Mouse (Mus musculus) stomach, embryonic 16.5 days (tissue): ENCODE measurements around the gene Olfr424. TPM values are rescaled to one million over a fixed set of nuclear protein-coding genes. Genes with fewer than 3 reads are reported as not detected.

Source experiments
- ATAC-seq: fragments of 200-750 bp; cut with Nextera tagmentation; 2 replicates; pipeline ENCODE4 v1.8.0; 2017; ENCODE audit warnings: moderate number of reproducible peaks, moderate TSS enrichment; ENCODE audit not compliant: insufficient read depth, low FRiP score
- H3K27ac ChIP-seq: fragments of 300-500 bp; sonication (generic); 2 replicates; pipeline ENCODE4 v1.5.1; 2014; ENCODE audit warnings: low read length
- H3K27me3 ChIP-seq: fragments of 300-500 bp; sonication (generic); 2 replicates; pipeline ENCODE4 v1.6.1; 2014; ENCODE audit warnings: low read length, control low read depth, mixed read lengths; ENCODE audit not compliant: control insufficient read depth, insufficient read depth
- H3K36me3 ChIP-seq: fragments of 300-500 bp; sonication (generic); 2 replicates; pipeline ENCODE4 v1.6.1; 2014; ENCODE audit warnings: low read length; ENCODE audit not compliant: control insufficient read depth, insufficient read depth
- H3K4me1 ChIP-seq: fragments of 300-500 bp; sonication (generic); 2 replicates; pipeline ENCODE4 v1.6.1; 2014; ENCODE audit warnings: low read length, control low read depth, mixed read lengths; ENCODE audit not compliant: control insufficient read depth, insufficient read depth
- H3K4me2 ChIP-seq: fragments of 300-500 bp; sonication (generic); 2 replicates; pipeline ENCODE4 v1.6.1; 2014; ENCODE audit warnings: low read depth, low read length, mixed read lengths
- H3K4me3 ChIP-seq: fragments of 300-500 bp; sonication (generic); replicated peaks from 2 replicates; pipeline ENCODE4 v1.5.1; 2014; ENCODE audit warnings: mild to moderate bottlenecking, low read length
- H3K9ac ChIP-seq: fragments of 300-500 bp; sonication (generic); 2 replicates; pipeline ENCODE4 v1.6.1; 2014; ENCODE audit warnings: low read length
- H3K9me3 ChIP-seq: fragments of 300-500 bp; sonication (generic); replicated peaks from 2 replicates; pipeline ENCODE4 v1.6.1; 2016; ENCODE audit warnings: low read length, control low read depth; ENCODE audit not compliant: control insufficient read depth
- WGBS: fragments of 180-500 bp; shearing (Covaris S2); extraction: QIAGEN DNeasy Blood & Tissue Kit; methylation state at CpG from one replicate; pipeline ENCODE4 v1.1.7; 2014; 5-methylcytosine and 5-hydroxymethylcytosine counted together
- polyA plus RNA-seq: library from polyadenylated mRNA; unstranded; fragments of >200 nt; fragmentation: Nextera tagmentation; extraction: Ambion mirVana; gene quantifications from 2 replicates; pipeline ENCODE4 v1.2.1, GENCODE M21; 2015

Gene Olfr424
- not detected in 2 replicates for polyA plus RNA-seq

GRCm38 (mm10) chr1:174131217-174131616, at the start of gene Olfr424:
Olfr424 (plus strand) TSS chr1:174131517.
- no peaks in the 10 kb centered on the region for H3K36me3 ChIP-seq
- H3K4me3 ChIP-seq: no peak within 1 kb of the TSS
- no peak within 1 kb of the TSS for H3K27ac ChIP-seq
- H3K27me3 ChIP-seq: no peaks in the 10 kb centered on the region
- no peak within 1 kb of the TSS for H3K9ac ChIP-seq
- WGBS: 81% methylated on average over 3 of the region's 3 CpGs
- no peak for ATAC-seq
- no peaks in the 10 kb centered on the region for H3K9me3 ChIP-seq
- no peaks in the 10 kb centered on the region for H3K4me1 ChIP-seq
- no peak within 1 kb of the TSS for H3K4me2 ChIP-seq

- Histone ChIP-seq H3K9ac (no peak within 1 kb of the TSS), H3K27ac (no peak within 1 kb of the TSS), H3K36me3 (no peaks in the 10 kb centered on the region), H3K4me2 (no peak within 1 kb of the TSS), H3K4me3 (no peak within 1 kb of the TSS), H3K4me1 (no peaks in the 10 kb centered on the region), H3K9me3 (no peaks in the 10 kb centered on the region), H3K27me3 (no peaks in the 10 kb centered on the region)
- no peak for ATAC-seq
- 89% methylated on average over 2 of the region's 2 CpGs for WGBS
These were observed 47.3 kb upstream of the Olfr424 start, which contains the start of gene Olfr429 for GRCm38 (mm10) chr1:174084031-174084430. Olfr429 (plus strand) TSS chr1:174084331.

- Histone ChIP-seq H3K4me3 (no peak within 1 kb of the TSS), H3K4me1 (no peaks in the 10 kb centered on the region), H3K9me3 (no peaks in the 10 kb centered on the region), H3K27ac (no peak within 1 kb of the TSS), H3K36me3 (no peaks in the 10 kb centered on the region), H3K4me2 (no peak within 1 kb of the TSS), H3K9ac (no peak within 1 kb of the TSS), H3K27me3 (no peaks in the 10 kb centered on the region)
- no peak for ATAC-seq
- WGBS: 88% methylated on average over 1 of the region's 1 CpGs
These were observed 34.7 kb upstream of the Olfr424 start, which contains the start of gene Olfr427 for GRCm38 (mm10) chr1:174096591-174096990. Olfr427 (plus strand) TSS chr1:174096891.

GRCm38 (mm10) chr1:174103735-174104134, 27.6 kb upstream of the Olfr424 start:
- Histone ChIP-seq H3K4me2 (no peak overlapping the region), H3K27ac (no peak overlapping the region), H3K4me3 (no peak overlapping the region), H3K4me1 (no peaks in the 10 kb centered on the region), H3K36me3 (no peaks in the 10 kb centered on the region), H3K9me3 (no peaks in the 10 kb centered on the region), H3K9ac (no peak overlapping the region), H3K27me3 (no peaks in the 10 kb centered on the region)
- ATAC-seq: no peak
- 51% methylated on average over 2 of the region's 2 CpGs for WGBS

GRCm38 (mm10) chr1:174121062-174121461, 10.3 kb upstream of the Olfr424 start, which contains the start of gene Olfr231:
Olfr231 (minus strand) TSS chr1:174121162.
- Histone ChIP-seq H3K9me3 (no peaks in the 10 kb centered on the region), H3K4me1 (no peaks in the 10 kb centered on the region), H3K4me2 (no peak within 1 kb of the TSS), H3K27me3 (no peaks in the 10 kb centered on the region), H3K4me3 (no peak within 1 kb of the TSS), H3K36me3 (no peaks in the 10 kb centered on the region), H3K27ac (no peak within 1 kb of the TSS), H3K9ac (no peak within 1 kb of the TSS)
- no peak for ATAC-seq
- WGBS: 52% methylated on average over 2 of the region's 2 CpGs

GRCm38 (mm10) chr1:174131999-174132398, 682 bp downstream of the Olfr424 start:
- H3K4me2 ChIP-seq: no peak overlapping the region
- no peaks in the 10 kb centered on the region for H3K36me3 ChIP-seq
- no peak overlapping the region for H3K4me3 ChIP-seq
- H3K27me3 ChIP-seq: no peaks in the 10 kb centered on the region
- no peak overlapping the region for H3K9ac ChIP-seq
- WGBS: 78% methylated on average over 3 of the region's 3 CpGs
- H3K9me3 ChIP-seq: no peaks in the 10 kb centered on the region
- H3K27ac ChIP-seq: no peak overlapping the region
- H3K4me1 ChIP-seq: no peaks in the 10 kb centered on the region
- no peak for ATAC-seq

- no peak for ATAC-seq
- H3K27me3 ChIP-seq: no peaks in the 10 kb centered on the region
- no peaks in the 10 kb centered on the region for H3K36me3 ChIP-seq
- no peak overlapping the region for H3K27ac ChIP-seq
- 58% methylated on average over 2 of the region's 2 CpGs for WGBS
- no peaks in the 10 kb centered on the region for H3K4me1 ChIP-seq
- no peak overlapping the region for H3K9ac ChIP-seq
- H3K4me3 ChIP-seq: no peak overlapping the region
- H3K9me3 ChIP-seq: no peaks in the 10 kb centered on the region
- H3K4me2 ChIP-seq: no peak overlapping the region
These were observed 10.1 kb downstream of the Olfr424 start for GRCm38 (mm10) chr1:174141384-174141783.

GRCm38 (mm10) chr1:174146696-174147095, 15.4 kb downstream of the Olfr424 start:
- Histone ChIP-seq H3K4me1 (no peaks in the 10 kb centered on the region), H3K4me3 (no peak overlapping the region), H3K27ac (no peak overlapping the region), H3K9me3 (no peaks in the 10 kb centered on the region), H3K36me3 (no peaks in the 10 kb centered on the region), H3K27me3 (no peaks in the 10 kb centered on the region), H3K9ac (no peak overlapping the region), H3K4me2 (no peak overlapping the region)
- no peak for ATAC-seq
- 58% methylated on average over 1 of the region's 1 CpGs for WGBS

GRCm38 (mm10) chr1:174149289-174149688, 18.0 kb downstream of the Olfr424 start:
- 73% methylated on average over 2 of the region's 2 CpGs for WGBS
- no peak overlapping the region for H3K9ac ChIP-seq

More at GRCm38 (mm10) chr1:174149289-174149688, 18.0 kb downstream of the Olfr424 start:
- H3K4me3 ChIP-seq: no peak overlapping the region
- no peak overlapping the region for H3K4me2 ChIP-seq
- H3K27ac ChIP-seq: no peak overlapping the region
- no peaks in the 10 kb centered on the region for H3K36me3 ChIP-seq
- H3K4me1 ChIP-seq: no peaks in the 10 kb centered on the region
- no peaks in the 10 kb centered on the region for H3K27me3 ChIP-seq
- ATAC-seq: no peak
- H3K9me3 ChIP-seq: no peaks in the 10 kb centered on the region
